Mouse (Mus musculus): ENCODE data around the gene Fbxo10. TPM values are rescaled to one million over a fixed set of nuclear protein-coding genes. Genes with fewer than 3 reads are reported as not detected.
"Not testable (repeated sequence)": the region's sequence is repeated elsewhere in the genome, so short reads cannot be mapped to it uniquely, and the experiment has no call there.

Fbxo10 gene
- total RNA-seq (2021): 7.5 and 9.2 TPM in 2 replicates
- long read RNA-seq, experiment 1, full-length matches to known transcripts: 2 of 4 reads
- long read RNA-seq, experiment 1, partial matches to known transcripts: 0 of 4 reads
- long read RNA-seq, experiment 1, other reads (novel, unspliced or antisense): 2 of 4 reads
- long read RNA-seq, experiment 2, full-length matches to known transcripts: 2 of 4 reads
- long read RNA-seq, experiment 2, partial matches to known transcripts: 0 of 4 reads
- long read RNA-seq, experiment 2, other reads (novel, unspliced or antisense): 2 of 4 reads

GRCm38 (mm10) chr4:45084021-45084894 lies at the start of gene Fbxo10:
Fbxo10 (minus strand) TSS chr4:45084604.
- peak; percentile 97 for DNase-seq

GRCm38 (mm10) chr4:45131021-45131420 lies 46.6 kb upstream of the Fbxo10 start:
- DNase-seq: no peak

GRCm38 (mm10) chr4:45121311-45121710 lies 36.9 kb upstream of the Fbxo10 start:
- DNase-seq: no peak

- DNase-seq: no peak
Observed at GRCm38 (mm10) chr4:45108456-45109110, 24.2 kb upstream of the Fbxo10 start.

- peak; percentile 93 for DNase-seq
Observed at GRCm38 (mm10) chr4:45107601-45108277, 23.3 kb upstream of the Fbxo10 start, which contains the start of gene Tomm5. Tomm5 (minus strand) TSS chr4:45108114.

GRCm38 (mm10) chr4:45107066-45107465 lies 22.7 kb upstream of the Fbxo10 start:
- no peak for DNase-seq

GRCm38 (mm10) chr4:45106409-45106808 lies 22.0 kb upstream of the Fbxo10 start:
- no peak for DNase-seq

- DNase-seq: peak; percentile 75
Observed at GRCm38 (mm10) chr4:45097198-45097872, 12.9 kb upstream of the Fbxo10 start.

GRCm38 (mm10) chr4:45084895-45085290 lies 489 bp upstream of the Fbxo10 start:
- no peak for DNase-seq

- DNase-seq: no peak
Observed at GRCm38 (mm10) chr4:45083487-45083886, 917 bp downstream of the Fbxo10 start.

GRCm38 (mm10) chr4:45082951-45083350 lies 1.5 kb downstream of the Fbxo10 start:
- no peak for DNase-seq

- not testable (repeated sequence) for DNase-seq
Observed at GRCm38 (mm10) chr4:45081041-45081440, 3.4 kb downstream of the Fbxo10 start.

- DNase-seq: no peak
Observed at GRCm38 (mm10) chr4:45073544-45073943, 10.9 kb downstream of the Fbxo10 start.

- DNase-seq: no peak
Observed at GRCm38 (mm10) chr4:45072261-45072973, 12.0 kb downstream of the Fbxo10 start.

GRCm38 (mm10) chr4:45067742-45068141 lies 16.7 kb downstream of the Fbxo10 start:
- no peak for DNase-seq

- no peak for DNase-seq
Observed at GRCm38 (mm10) chr4:45066036-45066730, 18.2 kb downstream of the Fbxo10 start.

- no peak for DNase-seq
Observed at GRCm38 (mm10) chr4:45064577-45064976, 19.8 kb downstream of the Fbxo10 start.

GRCm38 (mm10) chr4:45063836-45064235 lies 20.6 kb downstream of the Fbxo10 start:
- not testable (repeated sequence) for DNase-seq

- DNase-seq: peak; percentile 61
Observed at GRCm38 (mm10) chr4:45055451-45055850, 29.0 kb downstream of the Fbxo10 start.

- DNase-seq: no peak
Observed at GRCm38 (mm10) chr4:45054862-45055261, 29.5 kb downstream of the Fbxo10 start.

Measured in adrenal gland, postnatal 14 days (tissue).